Mouse (Mus musculus): ENCODE measurements around the gene Atp9a. TPM values are rescaled to one million over a fixed set of nuclear protein-coding genes. Genes with fewer than 3 reads are reported as not detected.

The Atp9a gene
- polyA plus RNA-seq, 1 experiment from 2014 or later, result 155 TPM

GRCm38 (mm10) chr2:168734023-168734422 lies 8.2 kb downstream of the Atp9a start:
- Histone ChIP-seq H3K9me3 (no peaks in the 10 kb centered on the region), H3K27ac (no peak overlapping the region), H3K4me1 (peaks cover 20% of the 10 kb centered on the region), H3K27me3 (replicated peaks) (no peaks in the 10 kb centered on the region), H3K36me3 (replicated peaks) (no peaks in the 10 kb centered on the region), H3K4me2 (no peak overlapping the region), H3K4me3 (no peak overlapping the region), H3K9ac (no peak overlapping the region)
- 57% methylated on average over 11 of the region's 11 CpGs for WGBS
- ATAC-seq (replicated peaks), result no peak

DNA sequence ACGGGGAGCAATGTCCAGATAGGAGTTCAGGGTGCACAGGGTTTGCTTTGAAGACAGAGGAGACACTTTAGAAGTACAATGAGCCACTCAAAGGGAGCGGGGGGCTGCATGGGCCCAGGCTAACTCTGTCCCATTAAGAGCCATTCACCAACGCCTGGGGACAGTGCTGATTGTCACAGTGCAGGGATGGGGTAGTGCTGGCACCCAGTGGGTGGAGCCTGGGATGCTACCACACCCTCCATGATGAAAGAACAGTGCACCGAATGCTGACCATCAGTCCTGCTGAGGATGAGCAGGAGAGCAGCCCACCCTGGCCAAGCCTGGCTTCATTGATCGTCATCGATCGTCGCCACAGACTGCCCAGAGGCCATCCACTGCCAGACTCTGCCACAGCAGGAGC lies 11.0 kb downstream of the Atp9a start:
- peak overlapping the region; percentile 31; the same call in 1 of the 2 replicates for H3K27ac ChIP-seq

DNA sequence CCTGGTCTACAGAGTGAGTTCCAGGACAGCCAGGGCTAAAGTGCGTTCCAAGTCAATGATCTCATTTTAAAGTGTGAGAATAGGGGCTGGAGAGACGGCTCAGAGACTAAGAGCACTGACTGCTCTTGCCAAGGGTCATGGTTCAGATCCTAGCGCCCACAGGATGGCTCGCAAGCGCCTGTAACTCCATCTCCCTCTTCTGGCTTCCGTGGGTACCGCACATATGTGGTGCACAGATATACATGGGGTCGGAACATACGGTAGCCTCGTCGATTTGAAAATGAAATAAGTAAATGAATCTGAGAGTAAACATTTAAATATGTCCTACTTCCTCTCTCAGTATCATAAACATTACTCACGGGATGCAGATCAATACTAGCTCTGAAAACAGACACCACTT lies 12.5 kb downstream of the Atp9a start:
- Histone ChIP-seq H3K9me3 (no peaks in the 10 kb centered on the region), H3K4me3 (no peak overlapping the region), H3K27ac (0 out of 2 replicates have a peak overlapping the region, but pooled peaks have one; percentile 15), H3K4me2 (no peak overlapping the region), H3K36me3 (replicated peaks) (no peaks in the 10 kb centered on the region), H3K4me1 (peaks cover 30% of the 10 kb centered on the region), H3K27me3 (replicated peaks) (no peaks in the 10 kb centered on the region), H3K9ac (no peak overlapping the region)
- 84% methylated on average over 12 of the region's 12 CpGs for WGBS
- ATAC-seq (replicated peaks), result no peak

More for the DNA sequence above, 11.0 kb downstream of the Atp9a start:
- peak; percentile 60 for ATAC-seq (replicated peaks)
- Histone ChIP-seq H3K9me3 (no peaks in the 10 kb centered on the region), H3K9ac (no peak overlapping the region), H3K4me1 (peaks cover 24% of the 10 kb centered on the region), H3K27me3 (replicated peaks) (no peaks in the 10 kb centered on the region), H3K4me2 (no peak overlapping the region), H3K36me3 (replicated peaks) (no peaks in the 10 kb centered on the region), H3K4me3 (no peak overlapping the region)
- 46% methylated on average over 8 of the region's 8 CpGs for WGBS

GRCm38 (mm10) chr2:168728045-168728444 lies 14.2 kb downstream of the Atp9a start:
- Histone ChIP-seq H3K4me3 (no peak overlapping the region), H3K9ac (no peak overlapping the region), H3K9me3 (no peaks in the 10 kb centered on the region), H3K4me1 (peaks cover 30% of the 10 kb centered on the region), H3K27me3 (replicated peaks) (no peaks in the 10 kb centered on the region), H3K4me2 (no peak overlapping the region), H3K27ac (no peak overlapping the region), H3K36me3 (replicated peaks) (no peaks in the 10 kb centered on the region)
- 85% methylated on average over 12 of the region's 12 CpGs for WGBS
- no peak for ATAC-seq (replicated peaks)

GRCm38 (mm10) chr2:168726007-168726406 lies 16.2 kb downstream of the Atp9a start:
- Histone ChIP-seq H3K9ac (no peak overlapping the region), H3K36me3 (replicated peaks) (no peaks in the 10 kb centered on the region), H3K9me3 (no peaks in the 10 kb centered on the region), H3K4me1 (peaks cover 22% of the 10 kb centered on the region), H3K4me3 (no peak overlapping the region), H3K4me2 (no peak overlapping the region), H3K27ac (peak overlapping the region; percentile 55; the same call in 1 of the 2 replicates), H3K27me3 (replicated peaks) (no peaks in the 10 kb centered on the region)
- peak; percentile 67 for ATAC-seq (replicated peaks)
- 43% methylated on average over 6 of the region's 6 CpGs for WGBS

DNA sequence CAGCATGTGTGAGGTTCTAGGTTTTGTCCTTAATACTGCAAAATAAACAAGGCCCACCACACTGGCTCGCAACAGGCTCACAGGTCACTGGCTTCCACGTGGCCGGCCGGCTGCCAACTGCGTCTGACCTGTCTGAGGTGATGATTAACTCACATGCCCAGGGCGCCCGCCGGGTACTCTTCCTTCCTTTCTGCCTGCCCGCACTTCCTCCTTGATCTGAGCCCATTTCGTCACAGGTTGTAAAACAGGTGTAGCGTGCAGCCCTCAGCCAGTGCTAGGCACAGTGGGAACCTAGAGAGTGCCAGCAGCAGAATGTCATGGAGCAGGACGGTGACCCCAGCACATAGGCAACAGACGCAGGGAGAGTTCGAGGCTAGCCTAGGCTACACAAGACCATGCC lies 20.9 kb downstream of the Atp9a start:
- no peak for ATAC-seq (replicated peaks)
- Histone ChIP-seq H3K9ac (no peak overlapping the region), H3K4me3 (no peak overlapping the region), H3K36me3 (replicated peaks) (no peaks in the 10 kb centered on the region), H3K4me2 (no peak overlapping the region), H3K27me3 (replicated peaks) (no peaks in the 10 kb centered on the region), H3K4me1 (peaks cover 25% of the 10 kb centered on the region), H3K27ac (no peak overlapping the region), H3K9me3 (no peaks in the 10 kb centered on the region)
- 90% methylated on average over 14 of the region's 14 CpGs for WGBS

- no peak overlapping the region for H3K4me2 ChIP-seq
- no peak overlapping the region for H3K9ac ChIP-seq
- no peak for ATAC-seq (replicated peaks)
- peaks cover 19% of the 10 kb centered on the region for H3K4me1 ChIP-seq
- no peak overlapping the region for H3K4me3 ChIP-seq
- no peak overlapping the region for H3K27ac ChIP-seq
- WGBS, result 69% methylated on average over 4 of the region's 4 CpGs
- H3K9me3 ChIP-seq, result no peaks in the 10 kb centered on the region
- no peaks in the 10 kb centered on the region for H3K27me3 ChIP-seq (replicated peaks)
- H3K36me3 ChIP-seq (replicated peaks), result no peaks in the 10 kb centered on the region
Observed at GRCm38 (mm10) chr2:168719742-168720141, 22.5 kb downstream of the Atp9a start.

- Histone ChIP-seq H3K4me1 (peaks cover 19% of the 10 kb centered on the region), H3K9me3 (no peaks in the 10 kb centered on the region), H3K36me3 (replicated peaks) (0 out of 2 replicates have a peak, but pooled peaks cover 4% of the 10 kb centered on the region), H3K27me3 (replicated peaks) (no peaks in the 10 kb centered on the region), H3K9ac (no peak overlapping the region), H3K27ac (no peak overlapping the region), H3K4me2 (no peak overlapping the region), H3K4me3 (no peak overlapping the region)
- 80% methylated on average over 10 of the region's 10 CpGs for WGBS
- no peak for ATAC-seq (replicated peaks)
Observed at GRCm38 (mm10) chr2:168718735-168719134, 23.5 kb downstream of the Atp9a start.

DNA sequence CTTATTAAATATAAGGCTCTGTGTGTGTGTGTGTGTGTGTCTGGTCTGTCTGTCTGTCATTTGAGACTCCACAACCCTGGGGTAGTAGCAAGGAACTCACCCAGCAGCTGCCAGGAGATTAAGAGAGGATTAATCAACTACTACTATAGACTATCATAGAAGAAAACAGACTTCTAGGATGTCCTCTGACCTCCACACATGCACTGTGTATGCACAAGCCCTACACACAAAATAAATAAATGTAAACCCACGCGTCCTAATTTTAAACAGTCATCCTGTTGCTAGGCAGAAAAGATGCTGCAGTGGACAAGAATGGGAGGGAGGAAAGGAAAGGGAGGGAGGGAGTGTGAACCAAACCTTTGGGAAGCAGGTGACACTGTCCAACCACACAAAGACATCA lies 23.9 kb downstream of the Atp9a start:
- no peak overlapping the region for H3K9ac ChIP-seq
- no peak for ATAC-seq (replicated peaks)
- peaks cover 19% of the 10 kb centered on the region for H3K4me1 ChIP-seq
- H3K4me2 ChIP-seq, result no peak overlapping the region
- no peaks in the 10 kb centered on the region for H3K27me3 ChIP-seq (replicated peaks)
- 0 out of 2 replicates have a peak, but pooled peaks cover 5% of the 10 kb centered on the region for H3K36me3 ChIP-seq (replicated peaks)
- H3K27ac ChIP-seq, result no peak overlapping the region
- WGBS, result 70% methylated on average over 2 of the region's 2 CpGs
- H3K4me3 ChIP-seq, result no peak overlapping the region
- H3K9me3 ChIP-seq, result no peaks in the 10 kb centered on the region

DNA sequence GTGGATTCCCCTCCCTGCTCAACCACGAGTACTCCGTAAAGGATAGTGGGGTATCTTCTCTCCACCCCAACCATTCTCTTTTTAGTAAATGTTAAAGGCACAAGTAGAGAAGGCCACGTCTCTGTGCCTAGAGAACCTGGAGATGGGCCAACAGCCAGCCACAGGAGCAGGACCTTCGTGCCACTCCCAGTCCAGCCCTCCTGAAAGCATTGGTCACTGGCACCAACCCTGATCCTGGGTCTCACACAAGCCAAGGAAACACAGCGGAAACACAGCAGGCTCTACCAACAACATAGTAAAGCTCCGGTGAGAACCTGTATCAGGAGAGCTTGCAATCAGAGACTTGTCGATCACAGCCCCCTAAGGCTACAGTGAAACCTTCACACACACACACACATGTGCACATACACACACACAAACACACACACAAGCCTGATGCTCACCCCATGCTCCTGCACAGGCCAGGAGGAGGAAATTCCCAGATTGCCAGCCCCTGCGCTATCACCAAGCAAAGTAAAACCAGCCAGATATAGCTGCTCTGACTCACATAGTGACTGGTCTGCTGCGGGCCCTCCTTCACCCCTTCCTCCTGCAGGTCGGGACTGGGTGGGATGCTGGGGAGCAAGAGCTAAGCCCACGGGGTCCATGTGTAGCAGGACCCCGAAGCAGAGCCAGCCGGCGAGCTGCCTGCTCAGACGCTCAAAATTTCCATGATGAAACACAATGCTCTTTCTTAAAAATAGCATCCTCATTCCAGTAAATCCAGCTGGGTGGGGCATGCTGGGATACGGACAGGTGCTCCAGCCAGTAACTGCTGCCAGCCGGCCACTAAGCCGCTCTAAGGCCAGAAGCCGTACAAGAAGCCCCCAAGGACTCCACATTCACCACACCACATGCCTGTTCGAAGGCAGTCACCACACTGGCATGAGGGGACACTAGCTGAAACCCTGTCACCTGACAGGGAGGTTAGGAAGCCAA lies 29.7 kb downstream of the Atp9a start:
- Histone ChIP-seq H3K4me2 (no peak overlapping the region), H3K27me3 (replicated peaks) (no peaks in the 10 kb centered on the region), H3K9me3 (no peaks in the 10 kb centered on the region), H3K4me3 (no peak overlapping the region), H3K36me3 (replicated peaks) (peaks cover 11% of the 10 kb centered on the region; the same call in 1 of the 2 replicates), H3K4me1 (peaks cover 13% of the 10 kb centered on the region; the same call in 1 of the 2 replicates), H3K9ac (no peak overlapping the region), H3K27ac (no peak overlapping the region)
- 73% methylated on average over 20 of the region's 20 CpGs for WGBS
- ATAC-seq (replicated peaks), result no peak

GRCm38 (mm10) chr2:168710979-168711378 lies 31.2 kb downstream of the Atp9a start:
- Histone ChIP-seq H3K9me3 (no peaks in the 10 kb centered on the region), H3K4me1 (peaks cover 8% of the 10 kb centered on the region; the same call in 1 of the 2 replicates), H3K4me2 (no peak overlapping the region), H3K27ac (no peak overlapping the region), H3K4me3 (no peak overlapping the region), H3K27me3 (replicated peaks) (no peaks in the 10 kb centered on the region), H3K9ac (no peak overlapping the region), H3K36me3 (replicated peaks) (peaks cover 16% of the 10 kb centered on the region; the same call in 1 of the 2 replicates)
- no peak for ATAC-seq (replicated peaks)
- 96% methylated on average over 3 of the region's 3 CpGs for WGBS

DNA sequence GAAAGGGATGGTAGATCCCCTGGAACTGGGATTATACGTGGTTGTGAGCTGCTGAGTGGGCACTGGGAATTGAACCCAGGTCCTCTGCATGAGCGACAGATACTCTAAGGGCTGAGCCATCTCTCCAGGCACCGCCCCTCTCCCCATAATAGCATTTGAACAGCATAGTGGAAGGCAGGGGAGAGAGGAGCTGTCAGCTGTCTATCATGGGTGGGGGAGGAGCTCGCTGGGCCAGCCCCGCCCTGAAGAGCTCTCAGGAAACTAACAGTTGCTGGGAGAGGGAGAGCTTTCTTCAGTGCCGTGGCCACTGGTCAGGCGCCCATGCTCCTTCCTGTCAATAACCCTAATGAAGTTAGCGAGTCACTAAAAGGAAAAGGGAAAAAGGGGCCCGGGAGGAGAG lies 34.4 kb downstream of the Atp9a start:
- Histone ChIP-seq H3K9me3 (no peaks in the 10 kb centered on the region), H3K4me1 (peaks cover 5% of the 10 kb centered on the region; the same call in 1 of the 2 replicates), H3K27me3 (replicated peaks) (no peaks in the 10 kb centered on the region), H3K4me2 (no peak overlapping the region), H3K4me3 (no peak overlapping the region), H3K27ac (no peak overlapping the region), H3K9ac (no peak overlapping the region), H3K36me3 (replicated peaks) (peaks cover 21% of the 10 kb centered on the region; the same call in 1 of the 2 replicates)
- 55% methylated on average over 9 of the region's 9 CpGs for WGBS
- ATAC-seq (replicated peaks), result no peak

All from midbrain, embryonic 15.5 days (tissue).